Mouse (Mus musculus): ENCODE measurements at regions not wholly inside any gene's neighbourhood (a gene's known extent, or its start where the extent isn't known, plus 50 kb on each side); places are given as distances from the start of the nearest gene placed in this dataset.

DNA sequence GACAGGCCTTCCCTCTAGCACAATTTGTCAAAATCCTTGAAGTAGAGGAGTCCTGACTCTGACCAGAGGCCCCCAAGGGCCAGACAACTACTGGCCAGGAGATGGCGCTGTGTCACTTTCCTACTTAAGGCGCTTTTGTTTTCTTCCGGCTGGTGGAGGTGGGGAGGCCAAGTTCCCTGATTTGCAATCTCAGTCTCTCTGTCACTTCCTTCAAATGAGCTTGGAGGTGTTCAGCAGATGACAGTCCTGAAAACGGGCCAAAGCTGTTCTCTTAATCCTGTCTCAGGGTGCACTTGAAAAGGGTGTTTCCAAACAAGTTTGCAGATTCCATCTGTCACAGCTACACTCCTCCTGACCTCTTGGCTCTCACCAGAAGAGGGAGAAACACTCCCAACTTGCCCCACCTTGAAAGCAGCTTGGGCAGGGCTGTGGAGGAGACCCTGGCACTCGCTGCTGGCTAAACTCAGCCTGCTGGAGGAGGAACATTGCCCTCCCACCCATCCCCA is 124.2 kb upstream of the Rcn1 start:
- DNase-seq: no peak
- intact Hi-C loops (cut with DNase I): loop anchor here (5.0 kb wide), 2 partner anchors 559 to 669 kb away; no protein-coding TSS in a partner anchor

DNA sequence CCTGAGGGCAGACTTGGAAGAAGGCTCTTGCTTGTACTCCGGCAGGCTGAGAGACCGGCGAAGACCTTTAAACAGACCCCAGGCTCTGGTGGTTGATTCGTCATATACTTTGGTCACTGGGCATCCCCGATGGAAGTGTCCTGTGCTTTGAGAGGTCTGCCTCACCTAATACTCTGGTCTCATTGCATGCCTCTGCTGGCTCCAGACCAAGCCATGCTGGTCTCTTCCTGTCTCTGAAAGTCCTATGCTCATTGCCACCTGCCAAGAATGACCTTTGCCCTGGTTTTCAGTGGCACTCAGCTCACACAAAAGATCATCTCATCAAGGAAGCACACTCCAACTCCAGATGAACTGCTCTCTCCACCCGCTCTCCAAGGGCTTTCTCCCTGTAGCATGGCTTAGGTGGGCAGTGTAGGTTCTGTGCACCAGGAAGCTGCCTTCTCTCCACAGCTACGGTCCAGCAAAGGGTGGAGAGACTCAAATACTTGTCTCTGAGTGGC is 126.0 kb upstream of the Rcn1 start:
- no peak for DNase-seq
- intact Hi-C loops (cut with DNase I): no loop called here

DNA sequence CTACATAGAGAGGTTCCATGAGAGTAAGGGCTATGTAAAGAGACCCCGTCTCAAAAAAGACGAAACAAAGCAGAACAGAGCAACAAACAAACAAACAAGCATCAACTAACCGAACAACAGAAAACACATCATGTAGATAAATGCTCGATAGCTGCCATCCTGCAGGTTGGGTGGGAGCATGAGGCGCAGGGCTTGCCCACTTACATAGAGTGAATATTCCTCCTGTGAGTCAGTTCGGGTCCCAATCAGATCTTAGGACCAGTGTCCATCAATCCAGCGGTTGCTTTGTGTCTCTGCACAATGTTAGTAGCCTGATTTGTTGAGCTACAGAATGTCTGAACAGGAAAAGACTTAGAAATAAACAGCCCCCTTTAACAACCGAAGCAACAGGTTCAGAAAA is 129.4 kb upstream of the Rcn1 start:
- no peak for DNase-seq
- intact Hi-C loops (cut with DNase I): no loop called here

DNA sequence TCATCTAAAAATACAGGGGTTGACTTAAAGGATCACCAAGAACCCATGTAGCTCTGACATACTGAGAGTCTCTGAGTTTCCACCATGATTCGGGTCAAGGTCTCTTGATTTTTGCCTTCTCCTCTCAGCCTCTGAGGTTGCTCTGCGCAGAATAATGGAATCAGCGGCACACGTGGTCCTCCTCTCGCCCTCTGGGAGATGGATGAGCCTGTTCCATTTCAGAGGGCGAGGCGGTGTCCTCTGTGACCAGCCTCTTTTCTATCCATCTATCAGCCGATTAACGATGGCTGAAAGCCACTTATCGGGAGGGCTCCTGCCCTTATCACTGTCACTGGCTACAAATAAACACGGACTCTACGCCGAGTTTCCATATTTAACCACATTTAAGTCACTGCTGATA is 124.6 kb upstream of the Pax6 start:
- DNase-seq: no peak
- intact Hi-C loops (cut with DNase I): no loop called here

DNA sequence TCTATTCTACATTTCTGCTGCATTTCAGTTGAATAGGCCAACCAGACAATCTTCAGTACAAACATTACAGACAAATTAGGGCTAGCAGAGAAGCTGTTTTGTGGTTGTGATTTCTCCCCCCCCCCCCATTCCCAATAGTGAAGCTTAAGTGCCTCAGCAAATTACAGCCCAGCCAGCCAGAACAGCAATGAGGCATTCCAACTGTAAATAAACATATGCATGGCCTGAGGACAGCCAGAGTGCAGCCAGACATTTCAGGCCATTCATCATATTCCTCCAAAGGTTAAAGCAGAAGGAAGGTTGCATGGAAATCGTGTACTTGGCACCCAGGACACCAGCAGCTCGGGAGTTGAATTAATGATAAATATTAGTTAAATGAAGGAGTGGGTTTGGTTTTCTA is 116.6 kb upstream of the Pax6 start:
- no peak for DNase-seq

DNA sequence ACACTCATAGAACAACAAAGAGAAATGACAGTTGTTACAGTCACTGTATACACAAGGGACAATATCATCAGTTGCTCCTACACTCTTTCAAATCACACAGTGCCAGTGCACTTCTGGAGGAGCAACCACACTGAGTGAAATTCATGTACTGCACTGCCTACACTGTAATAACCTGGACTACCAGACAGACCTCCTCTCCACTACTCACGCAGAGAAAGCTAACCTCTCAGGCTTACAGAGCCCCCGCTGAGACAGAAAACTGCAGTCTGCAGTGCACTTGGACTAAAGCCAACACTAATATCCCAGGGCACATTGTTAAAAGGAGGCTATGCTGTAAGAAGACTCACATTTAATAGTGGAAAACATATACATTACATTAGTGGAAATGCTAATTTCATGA is 81.9 kb upstream of the Pax6 start:
- DNase-seq: no peak
- intact Hi-C loops (cut with DNase I): no loop called here

More for the DNA sequence above, 116.6 kb upstream of the Pax6 start:
- intact Hi-C loops (cut with DNase I): no loop called here

DNA sequence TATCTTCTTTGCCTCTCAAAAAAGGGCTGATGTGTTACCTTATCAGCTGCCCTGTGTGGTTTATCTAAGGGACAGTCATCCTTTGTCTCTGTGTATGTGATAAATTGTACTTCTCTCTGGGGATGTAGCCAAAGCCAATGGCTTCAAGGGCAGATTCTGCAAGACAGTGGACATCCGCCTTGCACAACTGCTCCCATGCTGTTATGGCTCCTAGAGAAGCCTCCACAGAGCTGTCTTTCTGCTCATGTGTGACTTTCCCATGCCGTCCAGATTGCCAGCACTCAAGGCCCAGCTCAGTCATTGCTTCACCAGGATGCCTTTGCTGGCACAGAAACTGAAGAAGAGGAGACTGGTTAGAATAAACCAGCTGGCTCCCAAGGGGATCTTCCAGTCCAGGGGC is 74.6 kb upstream of the Pax6 start:
- intact Hi-C loops (cut with DNase I): no loop called here
- no peak for DNase-seq

DNA sequence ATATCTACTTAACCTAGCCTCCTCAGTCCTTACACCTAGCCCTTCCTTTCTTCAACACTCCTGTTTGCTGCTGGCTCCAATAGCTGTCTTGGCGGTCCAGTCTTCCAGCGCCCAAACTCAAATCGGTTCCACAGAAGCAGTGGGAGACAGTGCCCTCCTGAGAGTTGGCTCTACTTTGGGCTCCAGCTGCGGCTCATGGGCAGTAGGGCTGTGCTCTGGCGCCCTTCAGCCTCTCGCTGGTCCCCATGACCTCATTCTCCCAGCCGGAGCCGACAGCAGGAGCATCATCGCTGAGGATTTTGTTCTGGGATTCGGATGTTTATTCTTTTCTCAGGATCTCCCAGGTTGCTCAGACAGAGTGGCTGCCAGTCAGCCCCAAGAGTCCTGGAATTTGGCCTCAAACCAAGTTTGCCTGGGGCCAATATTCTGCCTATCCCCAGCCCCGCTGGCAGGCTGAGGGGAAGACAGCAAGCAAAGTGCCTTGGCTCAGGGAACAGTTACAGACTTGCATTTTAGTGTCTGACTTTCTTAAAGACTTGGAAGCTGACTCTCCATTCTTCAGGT is 64.1 kb upstream of the Pax6 start:
- intact Hi-C loops (cut with DNase I): no loop called here
- no peak for DNase-seq

DNA sequence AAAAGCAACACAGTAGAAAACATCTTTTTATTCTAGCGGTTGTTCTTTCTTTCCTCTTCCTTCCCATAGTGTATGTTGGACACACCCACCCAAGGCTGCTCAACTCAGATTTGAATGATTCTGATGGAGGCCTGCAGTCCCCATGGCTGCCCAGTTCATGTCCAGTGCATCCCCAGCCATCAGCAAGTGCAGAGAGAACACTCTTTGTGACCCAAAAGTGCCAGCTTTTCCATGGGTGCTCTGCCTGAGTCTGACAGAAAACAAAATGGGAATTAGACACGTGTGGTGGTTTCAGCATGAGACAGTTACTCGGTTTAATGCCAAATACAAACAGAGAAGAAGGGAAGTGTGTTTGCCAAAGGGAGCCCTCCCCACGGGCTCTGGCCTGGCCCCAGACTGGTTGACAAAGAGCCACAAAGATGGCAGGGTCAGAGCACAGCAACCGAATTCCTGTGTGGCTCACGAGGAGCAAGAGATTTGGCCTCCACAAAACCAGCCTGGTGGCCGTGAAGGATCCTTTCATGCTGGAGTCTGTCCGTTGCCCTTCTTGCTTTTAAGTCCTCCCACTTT is 60.6 kb upstream of the Pax6 start:
- DNase-seq: no peak
- intact Hi-C loops (cut with DNase I): no loop called here

DNA sequence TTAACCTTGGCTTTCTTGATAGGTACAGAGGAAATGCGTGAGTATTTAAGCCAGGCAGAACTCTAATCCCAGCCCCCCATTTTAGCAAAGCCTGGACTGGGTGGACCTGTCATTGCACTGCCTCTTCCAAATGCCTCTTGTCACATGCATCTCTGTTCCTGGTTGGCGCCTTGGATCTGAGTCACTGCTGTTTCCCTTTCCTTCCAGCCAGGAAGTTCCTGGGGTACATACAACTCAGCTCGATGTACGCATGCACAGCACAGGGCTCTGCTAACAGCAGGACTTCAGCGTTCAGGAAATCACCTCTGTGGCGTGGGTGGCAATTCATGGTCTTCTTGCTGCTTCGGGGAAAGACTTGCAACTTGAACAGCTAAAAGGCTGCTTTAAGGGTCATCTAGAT is 59.9 kb upstream of the Pax6 start:
- DNase-seq: no peak
- intact Hi-C loops (cut with DNase I): no loop called here

DNA sequence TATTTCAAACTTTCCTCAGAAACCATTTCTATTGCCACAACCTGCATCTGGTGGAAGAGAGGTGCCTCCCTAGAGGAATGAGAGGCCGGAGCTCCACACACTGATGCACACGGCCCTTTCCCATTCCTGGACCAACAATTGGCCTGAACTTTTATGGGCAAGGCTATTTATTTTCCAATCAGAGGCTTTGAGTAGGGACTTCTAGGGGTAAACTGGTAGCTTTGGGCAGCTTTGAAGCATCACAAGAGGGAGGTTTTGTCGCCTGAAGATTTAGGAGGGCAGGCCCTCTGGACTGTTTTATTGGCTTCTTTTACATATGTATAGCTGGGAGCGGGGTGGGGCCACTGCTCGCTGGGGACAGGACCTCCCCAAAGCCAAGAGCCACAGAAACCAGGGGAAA is 57.7 kb upstream of the Pax6 start:
- intact Hi-C loops (cut with DNase I): loop anchor here (5.0 kb wide), 1 partner anchor 471 kb away; no protein-coding TSS in a partner anchor
- no peak for DNase-seq

DNA sequence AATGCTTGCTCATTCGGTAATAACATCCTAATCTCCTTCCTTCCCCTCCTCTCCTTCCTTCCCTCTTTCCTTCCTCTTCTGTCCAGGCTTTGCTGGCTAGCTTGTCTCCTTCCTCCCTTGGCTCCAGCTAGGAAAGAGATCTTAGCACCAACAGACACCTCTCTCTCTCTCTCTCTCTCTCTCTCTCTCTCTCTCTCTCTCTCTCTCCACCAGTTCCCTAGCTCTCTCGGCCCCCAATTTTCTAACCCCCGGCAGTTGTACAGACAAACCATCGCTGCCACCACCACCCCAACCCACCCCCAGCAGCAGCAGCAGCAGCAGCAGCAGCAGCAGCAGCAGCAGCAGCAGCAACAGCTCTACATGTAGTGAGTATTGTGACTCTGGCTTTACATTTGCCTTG is 57.0 kb upstream of the Pax6 start:
- DNase-seq: no peak
- intact Hi-C loops (cut with DNase I): loop anchor here (5.0 kb wide), 1 partner anchor 471 kb away; no protein-coding TSS in a partner anchor

DNA sequence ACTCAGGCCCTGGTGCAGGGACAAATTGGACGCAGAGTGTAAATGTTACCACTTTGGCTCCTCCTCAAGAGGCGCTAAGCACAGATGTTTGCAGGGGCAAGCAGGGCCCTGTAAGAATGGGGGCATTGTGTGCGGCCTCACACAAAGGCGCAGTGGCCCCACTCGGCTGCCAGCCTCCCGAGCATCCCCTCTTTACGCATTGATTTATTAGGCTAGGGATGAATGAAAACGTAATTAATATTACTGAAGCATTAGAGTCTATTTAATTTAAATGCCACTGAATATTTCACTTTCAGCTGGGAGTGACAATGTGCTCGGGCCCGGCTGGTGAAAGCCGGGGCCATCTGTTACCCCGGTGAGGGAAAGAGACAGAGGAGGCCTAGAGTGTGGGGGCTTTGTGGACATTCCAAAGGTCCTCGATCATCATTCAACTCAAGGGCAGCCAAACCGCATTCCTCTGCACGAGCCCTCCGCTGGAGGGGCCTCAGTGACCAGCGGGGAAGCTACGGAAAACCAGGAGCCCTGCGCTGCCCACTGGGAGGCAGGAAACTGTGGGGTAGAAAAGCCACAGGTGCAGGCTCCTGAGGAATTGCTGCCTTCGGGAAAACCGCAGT is 56.5 kb upstream of the Pax6 start:
- intact Hi-C loops (cut with DNase I): loop anchor here (5.0 kb wide), 1 partner anchor 470 kb away; no protein-coding TSS in a partner anchor
- DNase-seq: no peak

DNA sequence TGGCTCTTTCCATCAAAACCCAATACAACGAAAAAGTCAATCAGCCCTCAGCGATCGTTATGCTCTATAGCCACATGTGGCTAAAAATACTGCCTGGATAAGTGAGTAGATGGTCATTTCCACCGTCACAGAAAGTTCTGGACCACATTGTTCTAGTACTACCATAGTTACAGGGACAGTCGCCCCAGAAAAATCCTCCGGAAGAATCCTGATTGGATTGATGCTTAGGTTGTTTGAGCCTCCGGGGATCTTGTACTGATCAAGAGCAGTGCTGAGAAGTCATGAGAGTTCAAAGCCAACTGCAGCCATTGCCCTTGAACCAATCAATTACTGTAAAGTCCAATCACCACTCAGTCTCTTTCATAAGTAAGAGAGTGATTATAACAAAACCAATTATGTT is 56.0 kb upstream of the Pax6 start:
- intact Hi-C loops (cut with DNase I): loop anchor here (5.0 kb wide), 1 partner anchor 470 kb away; no protein-coding TSS in a partner anchor
- DNase-seq: no peak

DNA sequence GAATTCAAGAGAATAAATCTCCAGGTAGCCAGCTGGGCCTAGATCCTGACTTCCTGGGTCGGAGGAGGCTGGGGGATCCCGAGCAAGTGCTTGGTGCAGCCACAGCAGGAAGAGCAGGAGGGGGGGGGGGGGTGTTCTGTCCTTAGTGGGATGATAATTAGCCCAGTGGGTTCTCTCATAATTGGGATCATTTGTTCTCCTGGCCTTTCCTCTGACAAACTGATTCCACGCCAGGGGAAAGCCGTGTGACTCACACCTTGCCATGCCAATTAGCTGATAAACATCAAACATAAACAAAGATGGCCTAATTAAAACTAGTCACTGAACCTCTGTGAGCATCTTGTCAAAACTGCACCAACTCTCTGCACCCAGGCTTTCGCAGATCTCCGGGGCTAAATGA is 55.5 kb upstream of the Pax6 start:
- no peak for DNase-seq
- intact Hi-C loops (cut with DNase I): loop anchor here (5.0 kb wide), 1 partner anchor 469 kb away; no protein-coding TSS in a partner anchor

DNA sequence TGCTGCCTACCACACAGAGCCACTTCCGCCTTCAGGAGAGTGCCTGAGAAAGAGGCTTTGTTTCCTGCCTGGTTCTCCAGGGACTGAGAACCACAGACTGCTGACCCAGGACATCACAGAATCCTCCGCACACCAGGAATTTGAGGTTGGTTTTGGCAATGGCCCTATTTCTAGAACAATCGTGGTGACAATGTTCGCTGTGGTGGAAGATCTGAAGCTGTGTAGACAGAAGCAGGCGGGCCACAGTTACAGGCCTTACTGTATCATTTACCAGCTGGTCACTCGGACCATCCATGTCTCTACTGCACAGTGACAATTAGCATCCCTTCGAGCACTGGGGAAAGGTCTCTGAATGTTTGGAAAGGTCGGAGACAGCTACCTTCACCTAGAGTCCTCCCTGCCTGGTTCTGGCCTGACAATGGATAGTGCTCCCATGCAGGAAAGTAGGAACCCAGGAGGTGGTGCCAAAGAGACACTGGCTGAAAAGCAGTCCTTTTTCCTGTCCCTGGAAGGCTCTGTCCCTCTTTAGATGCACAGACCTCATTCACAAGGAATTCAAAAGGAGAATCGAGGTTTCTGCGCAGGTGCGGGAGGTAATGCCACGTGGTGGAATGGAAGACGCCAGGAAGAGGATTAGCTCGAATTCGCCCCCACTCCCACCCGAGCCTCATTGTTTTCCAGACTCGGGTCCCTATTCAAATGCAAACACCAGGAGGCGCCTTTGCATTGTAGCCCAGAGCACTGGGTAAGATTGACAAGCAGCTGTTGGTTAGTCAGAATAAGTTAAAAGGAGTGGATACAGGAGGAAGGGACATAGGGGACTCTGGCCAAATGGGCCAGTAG is 52.6 kb upstream of the Pax6 start:
- intact Hi-C loops (cut with DNase I): no loop called here
- DNase-seq: no peak
